Mouse (Mus musculus) forebrain, embryonic 15.5 days (tissue): ENCODE data around the gene Styxl1. TPM values are rescaled to one million over a fixed set of nuclear protein-coding genes. Genes with fewer than 3 reads are reported as not detected.

ENCODE experiments used
- ATAC-seq: fragments of 200-750 bp; cut with Nextera tagmentation; replicated peaks from 2 replicates; pipeline ENCODE4 v1.8.0; 2017; ENCODE audit warnings: mild to moderate bottlenecking, moderate TSS enrichment, moderate library complexity
- H3K27ac ChIP-seq: fragments of 300-500 bp; sonication (generic); replicated peaks from 2 replicates; pipeline ENCODE4 v1.5.1; 2015; ENCODE audit warnings: mild to moderate bottlenecking, inconsistent platforms
- H3K27me3 ChIP-seq: fragments of 300-500 bp; sonication (generic); 2 replicates; pipeline ENCODE4 v1.6.1; 2015; ENCODE audit warnings: inconsistent platforms
- H3K36me3 ChIP-seq: fragments of 300-500 bp; sonication (generic); 2 replicates; pipeline ENCODE4 v1.6.1; 2015; ENCODE audit warnings: mild to moderate bottlenecking, inconsistent platforms
- H3K4me1 ChIP-seq: fragments of 300-500 bp; sonication (generic); 2 replicates; pipeline ENCODE4 v1.6.1; 2015; ENCODE audit warnings: inconsistent platforms
- H3K4me2 ChIP-seq: fragments of 300-500 bp; sonication (generic); replicated peaks from 2 replicates; pipeline ENCODE4 v1.6.1; 2015; ENCODE audit warnings: mild to moderate bottlenecking, inconsistent platforms
- H3K4me3 ChIP-seq: fragments of 300-500 bp; sonication (generic); 2 replicates; pipeline ENCODE4 v1.5.1; 2015; ENCODE audit warnings: mild to moderate bottlenecking, inconsistent platforms
- H3K9ac ChIP-seq: fragments of 300-500 bp; sonication (generic); replicated peaks from 2 replicates; pipeline ENCODE4 v1.6.1; 2015; ENCODE audit warnings: mild to moderate bottlenecking, inconsistent platforms
- H3K9me3 ChIP-seq: fragments of 300-500 bp; sonication (generic); 2 replicates; pipeline ENCODE4 v1.6.1; 2016; ENCODE audit warnings: inconsistent platforms
- WGBS: fragments of 180-500 bp; shearing (Covaris S2); methylation state at CpG from one replicate; pipeline ENCODE4 v1.1.7; 2015; ENCODE audit warnings: mixed read lengths; 5-methylcytosine and 5-hydroxymethylcytosine counted together
- polyA plus RNA-seq: library from polyadenylated mRNA; unstranded; fragments of >200 nt; fragmentation: Nextera tagmentation; extraction: Ambion mirVana; gene quantifications from 2 replicates; pipeline ENCODE4 v1.2.1, GENCODE M21; 2015

Styxl1 gene
- polyA plus RNA-seq, 1 experiment from 2014 or later: 0.34 TPM

DNA sequence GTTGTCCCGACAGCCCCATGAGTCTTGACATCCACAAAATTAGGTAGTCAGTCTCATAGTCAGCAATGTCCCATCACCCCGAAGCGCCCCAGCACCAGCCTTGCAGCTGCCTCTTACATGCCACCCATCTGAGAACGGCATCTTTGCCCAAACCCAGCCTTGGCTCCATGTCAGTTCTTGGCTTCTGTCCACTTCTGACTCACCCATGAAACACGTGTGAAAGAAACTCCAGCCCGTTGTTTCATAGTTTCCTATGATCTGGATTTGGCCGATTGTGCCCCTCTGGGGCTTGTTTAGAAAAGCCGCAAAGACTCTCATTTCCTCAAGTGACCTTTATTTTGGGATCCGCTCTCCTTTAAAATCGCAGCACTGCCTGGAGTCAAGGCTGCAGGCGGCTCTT, 56.1 kb downstream of the Styxl1 start:
- Histone ChIP-seq H3K27ac (peak overlapping the region; percentile 63), H3K4me2 (no peak overlapping the region)

DNA sequence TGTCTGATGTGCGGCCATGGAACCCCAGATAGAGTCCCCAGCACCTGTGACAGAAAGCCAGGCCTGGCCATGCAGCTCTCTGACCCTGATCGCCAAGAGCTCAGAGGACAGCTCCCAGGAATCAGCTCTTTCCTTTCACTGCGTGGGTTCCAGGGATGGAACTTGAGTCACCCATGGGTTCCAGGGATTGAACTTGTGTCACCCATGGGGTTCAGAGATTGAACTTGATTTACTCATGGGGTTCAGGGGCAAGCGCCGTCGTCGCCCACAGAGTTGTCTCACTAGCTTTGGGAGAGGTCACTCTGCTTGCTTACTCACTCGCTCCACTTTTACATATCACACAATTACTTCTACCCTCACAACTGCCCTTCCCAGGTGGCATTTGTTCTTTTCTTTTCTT, 57.1 kb downstream of the Styxl1 start:
- H3K27me3 ChIP-seq: no peaks in the 10 kb centered on the region
- 94% methylated on average over 8 of the region's 8 CpGs for WGBS
- H3K4me1 ChIP-seq: peaks cover 42% of the 10 kb centered on the region
- H3K27ac ChIP-seq: no peak overlapping the region
- no peak overlapping the region for H3K9ac ChIP-seq
- H3K4me2 ChIP-seq: no peak overlapping the region
- no peak overlapping the region for H3K4me3 ChIP-seq
- H3K36me3 ChIP-seq: peaks cover 17% of the 10 kb centered on the region; the same call in 1 of the 2 replicates
- H3K9me3 ChIP-seq: no peaks in the 10 kb centered on the region
- ATAC-seq: no peak

More for the DNA sequence above, 56.1 kb downstream of the Styxl1 start:
- peaks cover 52% of the 10 kb centered on the region for H3K4me1 ChIP-seq
- no peak overlapping the region for H3K4me3 ChIP-seq
- WGBS: 54% methylated on average over 11 of the region's 11 CpGs
- peaks cover 8% of the 10 kb centered on the region; the same call in 1 of the 2 replicates for H3K36me3 ChIP-seq
- ATAC-seq: no peak
- no peak overlapping the region for H3K9ac ChIP-seq
- H3K27me3 ChIP-seq: no peaks in the 10 kb centered on the region
- H3K9me3 ChIP-seq: no peaks in the 10 kb centered on the region

DNA sequence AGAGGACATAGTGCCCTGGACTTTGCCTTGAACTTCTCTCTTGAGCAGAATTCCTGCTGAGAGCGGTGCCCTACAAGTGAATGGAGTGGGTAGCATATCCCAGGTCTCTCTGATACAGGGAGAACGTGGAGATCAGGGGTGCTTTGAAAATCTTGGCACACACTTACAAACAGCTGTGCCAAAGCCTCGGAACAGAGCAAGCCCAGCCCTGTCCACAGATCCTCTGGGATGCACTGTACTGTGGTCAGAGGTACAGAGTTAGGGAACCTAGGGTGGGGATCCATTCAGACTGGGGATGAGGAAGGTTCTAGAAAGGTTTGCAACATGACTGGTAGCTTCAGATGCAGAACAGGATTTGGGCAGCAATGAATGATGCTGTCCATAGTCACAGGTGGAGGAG, 58.1 kb downstream of the Styxl1 start:
- WGBS: 58% methylated on average over 3 of the region's 3 CpGs
- H3K36me3 ChIP-seq: peaks cover 19% of the 10 kb centered on the region; the same call in 1 of the 2 replicates
- H3K27me3 ChIP-seq: no peaks in the 10 kb centered on the region
- no peaks in the 10 kb centered on the region for H3K9me3 ChIP-seq
- no peak overlapping the region for H3K27ac ChIP-seq
- ATAC-seq: no peak
- no peak overlapping the region for H3K4me2 ChIP-seq
- no peak overlapping the region for H3K9ac ChIP-seq
- H3K4me3 ChIP-seq: no peak overlapping the region
- H3K4me1 ChIP-seq: peaks cover 32% of the 10 kb centered on the region

GRCm38 (mm10) chr5:135719586-135720120, 58.5 kb downstream of the Styxl1 start:
- Histone ChIP-seq H3K4me3 (no peak overlapping the region), H3K9ac (no peak overlapping the region), H3K27me3 (no peaks in the 10 kb centered on the region), H3K4me2 (no peak overlapping the region), H3K9me3 (no peaks in the 10 kb centered on the region), H3K27ac (no peak overlapping the region), H3K36me3 (peaks cover 19% of the 10 kb centered on the region; the same call in 1 of the 2 replicates), H3K4me1 (peaks cover 27% of the 10 kb centered on the region)
- ATAC-seq: no peak
- 85% methylated on average over 10 of the region's 10 CpGs for WGBS

DNA sequence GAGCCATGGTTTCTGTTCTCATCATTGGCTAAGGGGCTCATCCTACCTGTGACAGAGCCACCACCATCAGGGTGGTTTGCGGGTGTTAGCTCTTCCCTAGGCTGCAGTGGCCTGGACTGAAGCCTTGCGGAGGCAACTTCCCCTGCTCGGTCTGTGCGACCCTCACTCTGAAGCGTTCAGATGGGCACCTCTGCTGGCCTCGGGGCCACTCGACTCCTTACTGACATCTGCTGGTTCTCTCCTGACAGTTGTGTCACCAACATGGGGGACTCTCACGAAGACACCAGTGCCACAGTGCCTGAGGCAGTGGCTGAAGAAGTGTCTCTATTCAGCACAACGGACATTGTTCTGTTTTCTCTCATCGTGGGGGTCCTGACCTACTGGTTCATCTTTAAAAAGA, 62.6 kb downstream of the Styxl1 start:
- WGBS: 62% methylated on average over 10 of the region's 10 CpGs
- 0 out of 2 replicates have a peak, but pooled peaks cover 4% of the 10 kb centered on the region for H3K4me1 ChIP-seq
- no peak for ATAC-seq
- no peak overlapping the region for H3K4me3 ChIP-seq
- no peak overlapping the region for H3K9ac ChIP-seq
- H3K9me3 ChIP-seq: no peaks in the 10 kb centered on the region
- H3K27ac ChIP-seq: no peak overlapping the region
- no peak overlapping the region for H3K4me2 ChIP-seq
- H3K27me3 ChIP-seq: no peaks in the 10 kb centered on the region
- H3K36me3 ChIP-seq: peaks cover 19% of the 10 kb centered on the region; the same call in 1 of the 2 replicates

- no peak overlapping the region for H3K4me2 ChIP-seq
- H3K9me3 ChIP-seq: no peaks in the 10 kb centered on the region
- ATAC-seq: no peak
- H3K27me3 ChIP-seq: no peaks in the 10 kb centered on the region
- WGBS: 86% methylated on average over 16 of the region's 16 CpGs
- H3K36me3 ChIP-seq: peaks cover 19% of the 10 kb centered on the region; the same call in 1 of the 2 replicates
- no peak overlapping the region for H3K27ac ChIP-seq
- H3K4me3 ChIP-seq: no peak overlapping the region
- H3K4me1 ChIP-seq: no peaks in the 10 kb centered on the region
- H3K9ac ChIP-seq: no peak overlapping the region
Observed at GRCm38 (mm10) chr5:135713441-135714218, 64.6 kb downstream of the Styxl1 start.

GRCm38 (mm10) chr5:135712803-135713202, 65.4 kb downstream of the Styxl1 start:
- 86% methylated on average over 4 of the region's 4 CpGs for WGBS
- H3K27me3 ChIP-seq: no peaks in the 10 kb centered on the region
- H3K4me3 ChIP-seq: no peak overlapping the region
- no peak overlapping the region for H3K27ac ChIP-seq
- no peak for ATAC-seq
- H3K9ac ChIP-seq: no peak overlapping the region
- no peaks in the 10 kb centered on the region for H3K4me1 ChIP-seq
- peaks cover 14% of the 10 kb centered on the region; the same call in 1 of the 2 replicates for H3K36me3 ChIP-seq
- no peak overlapping the region for H3K4me2 ChIP-seq
- H3K9me3 ChIP-seq: no peaks in the 10 kb centered on the region

DNA sequence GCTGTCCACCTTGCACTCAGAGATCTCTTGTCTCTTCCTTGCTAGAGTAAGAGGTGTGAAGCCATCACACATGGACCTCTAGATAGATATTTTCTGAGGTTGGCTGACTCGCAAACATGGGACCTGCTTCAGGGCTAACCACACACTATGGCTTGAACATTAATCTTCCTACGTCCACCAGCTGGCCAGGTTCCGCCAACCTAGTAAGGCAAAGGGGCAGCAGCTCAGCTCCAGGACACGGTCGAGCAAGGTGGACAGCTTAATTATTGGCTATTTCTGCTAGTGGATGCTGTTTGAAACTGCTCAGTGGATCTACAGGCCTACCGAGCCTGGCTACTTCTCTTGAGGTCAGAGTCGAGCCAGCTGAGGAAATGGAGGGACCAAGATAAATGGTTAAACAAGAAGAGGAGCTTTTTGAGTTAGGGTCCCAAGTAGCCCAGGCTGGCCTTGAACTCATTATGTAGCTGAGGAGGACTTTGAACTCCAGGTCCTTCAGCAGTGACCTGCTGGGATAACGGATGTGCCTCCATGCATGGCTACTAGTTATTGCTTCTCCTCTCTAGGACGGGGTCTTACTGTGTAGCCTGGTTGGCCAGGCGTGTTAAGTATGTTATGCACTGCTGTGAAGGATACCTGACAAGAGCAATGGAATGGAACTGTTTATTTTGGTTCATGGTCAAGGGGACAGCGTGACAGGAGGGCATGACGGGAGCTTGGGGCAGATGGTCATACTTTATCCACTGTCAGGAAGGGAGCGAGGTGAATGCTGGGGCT, 66.4 kb downstream of the Styxl1 start:
- Histone ChIP-seq H3K27me3 (no peaks in the 10 kb centered on the region), H3K4me2 (no peak overlapping the region), H3K9me3 (no peaks in the 10 kb centered on the region), H3K36me3 (peaks cover 15% of the 10 kb centered on the region), H3K4me1 (no peaks in the 10 kb centered on the region), H3K27ac (no peak overlapping the region), H3K4me3 (no peak overlapping the region), H3K9ac (no peak overlapping the region)
- WGBS: 94% methylated on average over 13 of the region's 13 CpGs
- no peak for ATAC-seq

DNA sequence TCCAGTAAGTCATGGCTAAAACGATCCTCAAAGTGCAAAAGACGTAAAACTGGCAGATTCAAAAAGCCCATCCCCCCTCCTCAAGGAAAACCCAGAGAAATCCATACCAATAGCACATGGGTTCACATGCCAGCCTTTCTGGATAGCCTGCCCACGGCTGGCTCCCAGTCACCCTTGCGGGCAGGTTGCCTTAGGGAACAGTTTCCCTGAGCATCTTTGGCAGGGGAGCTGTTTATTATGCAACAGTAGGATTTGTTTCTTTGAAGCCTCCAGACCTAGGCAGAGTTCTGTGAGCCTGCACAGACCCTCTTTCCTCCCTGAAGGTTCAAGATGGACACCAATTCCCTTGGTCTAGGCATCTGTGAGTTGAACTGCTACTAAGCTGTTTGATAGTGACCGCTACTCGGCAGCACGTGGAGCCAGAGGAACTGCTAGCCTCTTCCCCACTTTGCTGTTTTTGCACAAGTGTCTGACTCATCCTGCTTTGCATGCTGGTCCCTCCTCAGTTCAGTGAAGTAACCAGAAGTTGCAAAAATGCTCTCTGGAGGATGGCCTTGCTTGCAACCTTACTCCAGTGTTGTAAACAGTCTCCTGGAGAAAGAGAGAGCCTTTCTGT, 67.5 kb downstream of the Styxl1 start:
- ATAC-seq: no peak
- WGBS: 87% methylated on average over 7 of the region's 7 CpGs
- H3K27ac ChIP-seq: no peak overlapping the region
- no peaks in the 10 kb centered on the region for H3K4me1 ChIP-seq
- H3K4me2 ChIP-seq: no peak overlapping the region
- H3K4me3 ChIP-seq: no peak overlapping the region
- no peak overlapping the region for H3K9ac ChIP-seq
- no peaks in the 10 kb centered on the region for H3K9me3 ChIP-seq
- no peaks in the 10 kb centered on the region for H3K27me3 ChIP-seq
- peaks cover 7% of the 10 kb centered on the region; the same call in 1 of the 2 replicates for H3K36me3 ChIP-seq

- Histone ChIP-seq H3K27me3 (no peaks in the 10 kb centered on the region), H3K4me2 (no peak overlapping the region), H3K36me3 (peaks cover 7% of the 10 kb centered on the region; the same call in 1 of the 2 replicates), H3K27ac (no peak overlapping the region), H3K4me3 (no peak overlapping the region), H3K9ac (no peak overlapping the region), H3K4me1 (no peaks in the 10 kb centered on the region), H3K9me3 (no peaks in the 10 kb centered on the region)
- ATAC-seq: no peak
- 98% methylated on average over 5 of the region's 5 CpGs for WGBS
Observed at GRCm38 (mm10) chr5:135709716-135710115, 68.5 kb downstream of the Styxl1 start.

DNA sequence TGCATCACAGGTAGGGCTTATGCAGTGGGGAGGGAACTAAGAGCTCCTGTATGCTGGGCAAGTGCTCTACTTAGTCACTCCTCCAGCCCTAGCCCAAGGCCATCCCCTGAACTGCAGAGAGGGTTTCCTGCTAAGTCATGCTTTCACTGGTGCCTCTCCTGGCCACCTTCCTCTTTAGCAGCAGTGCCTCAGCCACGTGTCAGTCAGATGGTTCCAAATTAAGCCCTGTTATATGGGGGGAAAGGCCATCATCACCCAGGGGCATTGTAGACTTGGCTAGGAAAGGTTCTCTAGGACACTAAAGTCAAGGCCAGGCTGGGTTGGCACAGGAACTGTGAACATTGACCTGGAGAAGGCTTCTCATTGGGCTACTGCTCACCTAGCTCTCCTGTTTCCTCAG, 70.3 kb downstream of the Styxl1 start:
- H3K4me1 ChIP-seq: no peaks in the 10 kb centered on the region
- H3K27me3 ChIP-seq: no peaks in the 10 kb centered on the region
- H3K36me3 ChIP-seq: peaks cover 7% of the 10 kb centered on the region; the same call in 1 of the 2 replicates
- no peak overlapping the region for H3K9ac ChIP-seq
- H3K27ac ChIP-seq: no peak overlapping the region
- 61% methylated on average over 1 of the region's 1 CpGs for WGBS
- no peaks in the 10 kb centered on the region for H3K9me3 ChIP-seq
- H3K4me3 ChIP-seq: no peak overlapping the region
- no peak for ATAC-seq
- H3K4me2 ChIP-seq: no peak overlapping the region

DNA sequence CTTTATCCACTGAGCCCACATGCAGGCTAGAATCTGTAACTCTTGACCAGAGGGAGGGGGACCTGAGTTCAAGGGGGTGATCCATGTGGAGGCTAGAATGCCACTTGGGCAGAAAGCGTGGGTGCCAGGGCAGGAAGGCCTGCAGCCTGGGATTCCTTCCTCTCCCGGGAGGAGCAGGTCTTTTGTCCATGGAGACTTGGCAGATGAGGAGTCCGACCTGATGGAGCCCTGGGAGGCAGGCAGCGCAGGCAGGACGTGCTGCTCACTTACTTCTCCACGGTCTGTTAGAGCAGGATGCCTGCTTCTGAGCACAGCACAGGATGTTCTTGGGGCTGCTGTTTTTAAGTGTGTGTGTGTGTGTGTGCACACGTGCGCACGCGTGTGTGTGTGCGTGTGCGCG, 71.1 kb downstream of the Styxl1 start:
- no peaks in the 10 kb centered on the region for H3K4me1 ChIP-seq
- WGBS: 93% methylated on average over 13 of the region's 13 CpGs
- no peak overlapping the region for H3K4me3 ChIP-seq
- no peak overlapping the region for H3K9ac ChIP-seq
- peaks cover 7% of the 10 kb centered on the region; the same call in 1 of the 2 replicates for H3K36me3 ChIP-seq
- H3K27ac ChIP-seq: no peak overlapping the region
- ATAC-seq: no peak
- no peaks in the 10 kb centered on the region for H3K27me3 ChIP-seq
- no peak overlapping the region for H3K4me2 ChIP-seq
- no peaks in the 10 kb centered on the region for H3K9me3 ChIP-seq
